Mouse (Mus musculus) thymus, adult 2 months (tissue): Measurements from ENCODE around the gene Lhpp.

Experiments used
- CTCF ChIP-seq: fragments of 200-500 bp; IDR thresholded peaks from 2 replicates; pipeline ENCODE4 v1.5.1; 2012; ENCODE audit warnings: mild to moderate bottlenecking, control low read depth, low read length, moderate library complexity, borderline replicate concordance; ENCODE audit not compliant: control insufficient read depth, poor library complexity, insufficient read depth; ENCODE audit errors: extremely low read depth
- POLR2A ChIP-seq: fragments of 200-500 bp; IDR thresholded peaks from 2 replicates; pipeline ENCODE4 v1.6.1; 2012; ENCODE audit warnings: mild to moderate bottlenecking, low read length, control low read depth, moderate library complexity; ENCODE audit not compliant: control insufficient read depth, poor library complexity, insufficient read depth; ENCODE audit errors: extremely low read depth

GRCm38 (mm10) chr7:132712956-132713355 is 102.5 kb downstream of the Lhpp start:
- TF ChIP-seq CTCF, result no peak
- no peak for TF ChIP-seq POLR2A
